Mouse (Mus musculus) lung, embryonic 14.5 days (tissue): ENCODE measurements around the gene Ric8a. TPM values are rescaled to one million over a fixed set of nuclear protein-coding genes. Genes with fewer than 3 reads are reported as not detected.

Experiments used
- ATAC-seq: fragments of 200-750 bp; cut with Nextera tagmentation; 2 replicates; pipeline ENCODE4 v1.8.0; 2017; ENCODE audit warnings: mild to moderate bottlenecking, moderate TSS enrichment, moderate library complexity; ENCODE audit not compliant: insufficient read depth
- DNase-seq: peaks from one replicate; pipeline ENCODE4 v3.0.0-alpha.2; 2015
- H3K27ac ChIP-seq: fragments of 300-500 bp; sonication (generic); 2 replicates; pipeline ENCODE4 v1.5.1; 2014; ENCODE audit warnings: low read depth, mild to moderate bottlenecking, moderate library complexity
- H3K27me3 ChIP-seq: fragments of 300-500 bp; sonication (generic); 2 replicates; pipeline ENCODE4 v1.6.1; 2014; ENCODE audit warnings: low read length, control low read depth; ENCODE audit not compliant: insufficient read depth
- H3K36me3 ChIP-seq: fragments of 300-500 bp; sonication (generic); 2 replicates; pipeline ENCODE4 v1.6.1; 2014; ENCODE audit warnings: control low read depth; ENCODE audit not compliant: insufficient read depth
- H3K4me1 ChIP-seq: fragments of 300-500 bp; sonication (generic); 2 replicates; pipeline ENCODE4 v1.6.1; 2014; ENCODE audit warnings: antibody characterized with exemption, control low read depth; ENCODE audit not compliant: insufficient read depth
- H3K4me2 ChIP-seq: fragments of 300-500 bp; sonication (generic); 2 replicates; pipeline ENCODE4 v1.6.1; 2014; ENCODE audit warnings: mild to moderate bottlenecking
- H3K4me3 ChIP-seq: fragments of 300-500 bp; sonication (generic); 2 replicates; pipeline ENCODE4 v1.5.1; 2014; ENCODE audit warnings: low read depth, low read length
- H3K9ac ChIP-seq: fragments of 300-500 bp; sonication (generic); 2 replicates; pipeline ENCODE4 v1.6.1; 2014
- H3K9me3 ChIP-seq: fragments of 300-500 bp; sonication (generic); 2 replicates; pipeline ENCODE4 v1.6.1; 2016; ENCODE audit warnings: low read depth, low read length, control low read depth
- CTCF ChIP-seq: IDR thresholded peaks from 2 replicates; pipeline ENCODE4 v1.5.1; 2016; ENCODE audit warnings: antibody characterized with exemption, low read depth
- WGBS: fragments of 180-500 bp; shearing (Covaris S2); extraction: QIAGEN DNeasy Blood & Tissue Kit; methylation state at CpG from one replicate; pipeline ENCODE4 v1.1.7; 2014; 5-methylcytosine and 5-hydroxymethylcytosine counted together
- polyA plus RNA-seq: library from polyadenylated mRNA; unstranded; fragments of >200 nt; fragmentation: Nextera tagmentation; extraction: Ambion mirVana; gene quantifications from 2 replicates; pipeline ENCODE4 v1.2.1, GENCODE M21; 2014

The Ric8a gene
- polyA plus RNA-seq, 1 experiment from 2014 or later = 54.8 TPM

DNA sequence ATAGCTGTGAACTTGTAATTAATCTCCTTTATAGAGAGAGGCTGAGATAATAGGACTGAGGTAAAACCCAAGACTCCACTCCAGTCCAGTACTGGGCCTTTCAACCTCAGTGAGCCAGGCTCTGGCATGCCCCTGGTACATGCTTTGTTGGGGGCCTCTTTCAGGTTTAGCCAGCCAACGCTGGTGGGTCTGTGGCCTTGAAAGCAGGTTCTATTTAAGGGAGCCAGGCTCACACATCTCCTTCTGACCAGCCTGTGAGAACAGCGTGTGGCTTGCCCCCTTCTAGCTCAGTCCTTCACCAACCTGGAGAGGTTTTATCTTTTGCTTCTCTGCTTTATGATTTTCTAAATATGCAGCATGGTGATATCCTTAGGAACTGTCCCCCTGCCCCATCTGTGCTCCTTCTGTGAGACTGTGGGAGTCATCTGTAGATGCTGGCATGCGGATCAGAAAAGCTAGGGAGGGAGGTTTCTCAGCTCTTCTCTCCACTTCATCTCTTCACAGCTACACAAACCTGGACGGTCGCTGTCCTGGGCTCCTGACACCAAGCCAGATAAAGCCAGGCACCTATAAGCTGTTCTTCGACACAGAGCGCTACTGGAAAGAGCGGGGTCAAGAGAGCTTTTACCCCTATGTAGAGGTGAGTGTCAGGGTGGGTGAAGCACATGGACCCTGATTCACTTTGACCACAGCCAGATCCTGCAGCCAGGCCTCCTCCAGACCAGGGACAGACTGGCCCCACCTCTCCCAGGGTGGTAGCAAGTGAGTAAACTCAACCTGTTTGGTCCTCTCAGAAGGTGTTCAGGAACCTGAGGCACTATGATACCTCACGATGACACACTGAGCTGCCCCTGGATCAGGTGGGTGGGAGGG lies 20.3 kb upstream of the Ric8a start:
- no peak for ATAC-seq
- 67% methylated on average over 9 of the region's 9 CpGs for WGBS
- peaks cover 7% of the 10 kb centered on the region; the same call in 1 of the 2 replicates for H3K27me3 ChIP-seq

DNA sequence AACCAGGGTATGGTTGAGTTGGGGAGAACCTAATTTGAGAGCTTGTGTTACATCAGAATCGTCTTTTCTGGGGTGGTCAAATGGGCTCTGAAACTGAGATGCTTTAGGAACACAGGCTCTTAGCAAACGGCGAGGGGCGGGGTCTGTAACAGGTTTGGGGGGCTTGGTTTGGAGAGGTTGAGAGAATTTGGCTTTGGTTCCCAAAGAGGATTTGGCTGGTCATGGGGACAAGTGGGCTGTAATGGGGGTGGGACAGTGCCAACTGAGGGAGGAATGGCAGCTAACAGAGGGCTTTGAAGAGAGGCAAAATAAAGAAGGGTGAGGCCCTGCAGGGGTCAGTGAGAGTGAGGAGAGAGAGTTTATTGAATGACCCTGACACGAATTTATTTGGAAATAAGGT lies 17.2 kb upstream of the Ric8a start:
- Histone ChIP-seq H3K36me3 (no peaks in the 10 kb centered on the region), H3K27ac (no peak overlapping the region), H3K4me1 (no peaks in the 10 kb centered on the region), H3K9me3 (no peaks in the 10 kb centered on the region), H3K9ac (no peak overlapping the region), H3K27me3 (peaks cover 7% of the 10 kb centered on the region; the same call in 1 of the 2 replicates), H3K4me3 (no peak overlapping the region), H3K4me2 (no peak overlapping the region)
- no peak for TF ChIP-seq CTCF
- ATAC-seq (no peak), DNase-seq (no peak)
- 64% methylated on average over 5 of the region's 5 CpGs for WGBS

More for the DNA sequence above, 20.3 kb upstream of the Ric8a start:
- Histone ChIP-seq H3K9me3 (no peaks in the 10 kb centered on the region), H3K27ac (no peak overlapping the region), H3K9ac (no peak overlapping the region), H3K36me3 (no peaks in the 10 kb centered on the region), H3K4me3 (no peak overlapping the region), H3K4me2 (no peak overlapping the region), H3K4me1 (no peaks in the 10 kb centered on the region)
- no peak for TF ChIP-seq CTCF
- DNase-seq = no peak

DNA sequence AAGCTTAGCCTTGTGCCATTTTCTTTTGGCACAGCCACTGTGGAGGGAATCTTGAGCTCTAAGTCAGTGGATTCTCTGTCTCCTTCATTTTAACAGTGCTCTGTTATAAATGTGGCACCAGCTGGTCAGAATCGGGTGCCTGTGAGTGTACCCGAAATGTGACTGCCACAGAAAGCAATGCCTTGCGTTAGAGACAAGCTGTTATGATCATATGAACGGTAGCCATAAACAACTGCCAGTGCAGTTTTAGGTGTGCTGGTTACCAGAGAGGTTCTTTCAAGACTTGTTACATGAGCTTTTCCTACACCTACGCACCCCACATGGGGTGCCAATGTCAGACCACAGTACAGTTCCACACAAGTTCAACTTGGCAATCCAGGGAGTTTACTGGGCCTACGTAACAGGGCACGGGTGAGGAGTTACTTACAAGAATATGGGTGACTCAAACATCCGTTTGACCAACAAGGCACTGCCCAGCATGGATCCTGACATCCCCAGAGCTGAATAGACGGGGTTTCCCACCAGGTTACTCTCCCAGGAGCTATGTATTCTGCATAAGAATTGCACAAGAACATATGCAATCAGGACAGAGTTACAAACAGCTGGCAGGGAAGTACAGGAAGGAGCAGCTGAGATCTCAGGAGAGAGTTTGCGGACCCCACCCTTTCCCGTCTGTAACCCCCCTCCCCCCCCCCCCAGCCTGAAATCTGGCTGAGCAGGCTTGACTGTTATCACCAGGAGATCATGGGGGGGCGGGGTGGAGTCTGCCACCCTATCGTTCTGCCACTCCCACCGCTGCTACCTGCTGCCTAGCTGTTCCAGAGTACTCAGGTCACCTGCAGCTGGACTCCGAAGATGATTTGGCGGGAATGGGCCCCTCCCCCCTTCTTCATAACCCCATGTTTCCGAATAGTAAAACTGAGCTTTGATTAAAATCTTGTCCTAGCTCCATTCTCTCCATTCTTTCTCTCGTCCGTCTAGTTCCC lies 15.7 kb upstream of the Ric8a start:
- H3K36me3 ChIP-seq = no peaks in the 10 kb centered on the region
- no peak for TF ChIP-seq CTCF
- no peak overlapping the region for H3K4me3 ChIP-seq
- no peak for DNase-seq
- no peaks in the 10 kb centered on the region for H3K4me1 ChIP-seq
- no peak overlapping the region for H3K27ac ChIP-seq
- WGBS = 31% methylated on average over 19 of the region's 19 CpGs
- no peak for ATAC-seq
- H3K4me2 ChIP-seq = 0 out of 2 replicates have a peak overlapping the region, but pooled peaks have one; percentile 5
- no peaks in the 10 kb centered on the region for H3K9me3 ChIP-seq
- H3K27me3 ChIP-seq = peaks cover 7% of the 10 kb centered on the region; the same call in 1 of the 2 replicates
- no peak overlapping the region for H3K9ac ChIP-seq

DNA sequence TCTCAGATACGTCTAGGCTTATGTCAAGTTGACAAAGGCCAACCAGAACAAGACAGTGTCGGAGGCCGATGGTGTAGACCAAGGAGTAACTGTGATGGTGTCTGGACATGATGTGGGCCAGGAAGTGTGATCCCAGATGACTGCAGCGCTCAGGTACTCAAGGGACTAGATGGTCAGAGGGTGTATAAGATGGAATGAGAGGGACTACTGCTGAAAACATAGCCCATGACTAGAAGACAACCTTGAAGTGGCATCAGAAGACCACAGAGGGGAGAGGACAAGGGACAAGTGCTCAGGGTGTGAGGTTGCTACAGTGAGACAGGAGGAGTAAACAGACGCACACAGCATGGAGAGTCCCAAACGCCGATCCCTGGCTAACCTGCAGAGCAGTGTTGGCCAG lies 13.0 kb upstream of the Ric8a start:
- 70% methylated on average over 7 of the region's 7 CpGs for WGBS
- Histone ChIP-seq H3K9ac (no peak overlapping the region), H3K4me3 (no peak overlapping the region), H3K4me2 (no peak overlapping the region), H3K27me3 (peaks cover 7% of the 10 kb centered on the region; the same call in 1 of the 2 replicates), H3K9me3 (no peaks in the 10 kb centered on the region), H3K36me3 (no peaks in the 10 kb centered on the region), H3K27ac (no peak overlapping the region), H3K4me1 (no peaks in the 10 kb centered on the region)
- ATAC-seq = no peak
- no peak for TF ChIP-seq CTCF
- no peak for DNase-seq

DNA sequence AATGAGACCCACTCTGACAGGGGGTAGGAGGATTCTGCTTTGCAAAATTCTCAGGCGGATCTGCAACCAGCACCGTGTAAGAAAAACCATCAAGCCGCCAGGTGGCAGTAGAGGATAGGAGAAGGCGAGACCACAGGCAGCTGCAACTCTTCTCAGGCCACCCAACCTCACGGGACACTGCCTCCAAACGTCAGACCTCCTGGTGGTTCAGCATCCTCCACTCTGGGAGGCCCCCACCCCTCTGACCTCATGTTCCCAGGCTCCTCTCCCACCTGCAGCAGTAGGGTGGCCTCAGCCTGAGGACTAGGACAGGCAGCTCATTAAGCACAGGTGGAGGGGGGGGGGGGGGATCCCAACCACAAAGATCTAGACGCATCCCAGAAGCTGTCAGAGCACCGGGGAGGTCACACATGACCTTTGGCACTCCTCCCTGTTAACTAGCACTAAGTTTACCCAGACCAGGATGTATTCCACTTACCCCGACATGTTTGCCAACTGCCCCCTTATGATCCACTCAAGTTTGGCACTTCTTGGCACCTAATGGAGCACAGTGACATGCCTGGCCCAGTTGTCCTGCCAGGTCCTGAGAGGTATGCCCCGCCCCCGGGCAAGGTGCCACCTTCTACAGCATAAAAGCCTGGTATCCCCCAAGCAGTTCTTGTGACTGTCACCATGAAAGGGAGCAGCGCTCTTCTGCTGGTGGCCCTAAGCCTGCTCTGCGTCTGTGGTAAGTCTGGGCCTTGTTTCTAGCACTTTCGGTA lies 11.7 kb upstream of the Ric8a start, which contains the start of gene Scgb1c1:
Scgb1c1 (plus strand) TSS at position 643 of the 761 bp plus-strand sequence.
- H3K4me1 ChIP-seq = no peaks in the 10 kb centered on the region
- H3K4me2 ChIP-seq = no peak within 1 kb of the TSS
- ATAC-seq (peak; percentile 84), DNase-seq (peak; percentile 96)
- H3K36me3 ChIP-seq = no peaks in the 10 kb centered on the region
- WGBS = 23% methylated on average over 14 of the region's 14 CpGs
- H3K27ac ChIP-seq = no peak within 1 kb of the TSS
- no peaks in the 10 kb centered on the region for H3K9me3 ChIP-seq
- H3K4me3 ChIP-seq = no peak within 1 kb of the TSS
- H3K9ac ChIP-seq = no peak within 1 kb of the TSS
- TF ChIP-seq CTCF = peak; percentile 91
- H3K27me3 ChIP-seq = peaks cover 7% of the 10 kb centered on the region; the same call in 1 of the 2 replicates

DNA sequence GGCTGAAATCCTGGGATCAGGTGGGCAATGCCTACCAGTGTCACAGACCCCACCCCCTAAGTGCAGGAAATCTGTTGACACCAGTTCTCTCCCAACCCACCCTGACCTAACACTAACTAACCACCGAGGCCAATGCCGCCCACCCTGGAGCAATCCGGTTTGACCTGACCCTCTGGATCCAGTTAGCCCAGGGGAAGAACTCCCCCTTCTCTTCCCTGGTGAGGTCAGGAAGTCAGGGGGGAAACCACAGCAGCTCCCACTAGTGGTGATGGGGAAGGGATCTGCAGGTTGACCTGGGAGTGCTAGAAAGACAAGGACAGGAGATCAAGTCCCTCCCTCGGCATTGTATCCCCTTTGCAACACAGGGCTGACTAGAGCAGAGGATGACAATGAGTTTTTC lies 11.1 kb upstream of the Ric8a start:
- Histone ChIP-seq H3K4me1 (no peaks in the 10 kb centered on the region), H3K36me3 (no peaks in the 10 kb centered on the region), H3K9me3 (no peaks in the 10 kb centered on the region), H3K9ac (no peak overlapping the region), H3K27me3 (peaks cover 7% of the 10 kb centered on the region; the same call in 1 of the 2 replicates), H3K4me2 (no peak overlapping the region), H3K27ac (no peak overlapping the region), H3K4me3 (no peak overlapping the region)
- WGBS = 59% methylated on average over 4 of the region's 4 CpGs
- DNase-seq = no peak
- no peak for ATAC-seq
- peak; percentile 20; the same call in 1 of the 2 replicates for TF ChIP-seq CTCF
